Mouse (Mus musculus) neural tube, embryonic 10.5 days (tissue): ENCODE measurements around the gene Ep300.

Source experiments
- DNase-seq: peaks from one replicate; pipeline ENCODE4 v3.0.0-alpha.2; 2017; ENCODE audit warnings: low spot score; ENCODE audit errors: extremely low spot score

Gene Ep300

DNA sequence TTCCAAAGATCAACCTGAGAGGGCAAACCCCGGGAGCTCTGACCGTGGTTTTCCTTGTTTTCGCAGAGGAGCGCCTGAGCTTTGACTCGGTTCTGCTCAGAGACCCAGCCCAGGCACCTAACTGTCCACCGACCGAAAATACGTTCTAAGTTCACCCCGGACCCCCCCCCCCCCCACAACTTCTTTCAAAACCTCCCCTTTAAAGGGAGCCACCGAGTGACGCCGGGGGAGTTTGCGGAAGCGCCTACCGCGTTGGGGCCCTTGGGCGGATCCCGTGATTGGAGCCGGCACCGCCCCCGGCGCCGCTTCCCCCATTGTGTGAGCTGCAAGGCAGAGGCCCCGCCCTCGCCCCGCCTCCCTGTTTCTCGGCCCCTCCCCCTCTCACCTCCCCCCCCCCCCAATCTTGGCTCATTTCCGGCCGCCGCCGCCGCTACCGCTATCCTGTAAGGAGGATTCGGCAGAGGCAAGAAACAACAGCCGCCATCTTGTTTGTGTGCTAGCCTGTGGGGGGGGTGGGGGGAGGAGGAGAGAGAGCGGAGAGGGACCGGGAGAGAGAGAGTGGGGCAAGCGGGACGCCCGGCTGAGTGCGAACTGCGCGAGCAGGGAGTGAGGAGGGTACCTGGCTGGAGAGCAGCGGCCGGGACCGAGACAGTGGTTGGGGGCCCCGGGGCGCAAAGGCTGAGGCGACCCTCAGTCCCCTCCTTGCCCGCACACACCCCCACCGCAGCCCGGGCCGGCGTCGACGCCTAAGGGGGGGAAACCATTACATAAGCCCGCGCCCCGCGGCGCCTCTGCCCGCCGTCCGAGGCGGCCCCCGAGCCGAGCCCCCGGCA, at the start of gene Ep300:
Gene Ep300, plus strand, starts transcription at position 439 of the 833 bp plus-strand sequence.
- DNase-seq: peak; percentile 97

DNA sequence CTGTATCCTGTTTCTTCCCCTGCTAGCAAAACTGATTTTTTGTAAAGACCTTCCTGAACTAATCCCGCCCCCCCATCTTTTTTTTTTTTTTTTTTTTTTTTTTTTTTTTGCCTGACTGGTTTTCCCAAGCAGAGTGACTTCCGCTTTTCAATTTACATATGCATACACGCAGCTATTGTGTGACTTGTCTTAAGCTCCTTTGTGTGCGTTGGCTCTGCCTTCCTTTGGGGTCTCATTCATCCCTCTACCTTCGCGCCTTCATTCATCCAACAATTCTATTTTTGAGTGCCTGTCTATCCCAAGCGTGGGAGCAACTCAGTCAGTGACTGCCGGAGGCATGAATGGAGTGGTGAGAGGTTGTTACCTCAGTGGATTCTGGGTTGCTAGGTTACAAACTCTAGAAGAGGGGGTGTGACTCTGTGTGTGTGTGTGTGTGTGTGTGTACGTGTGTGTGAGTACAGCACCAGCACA, 49.2 kb upstream of the Ep300 start:
- DNase-seq: no peak

DNA sequence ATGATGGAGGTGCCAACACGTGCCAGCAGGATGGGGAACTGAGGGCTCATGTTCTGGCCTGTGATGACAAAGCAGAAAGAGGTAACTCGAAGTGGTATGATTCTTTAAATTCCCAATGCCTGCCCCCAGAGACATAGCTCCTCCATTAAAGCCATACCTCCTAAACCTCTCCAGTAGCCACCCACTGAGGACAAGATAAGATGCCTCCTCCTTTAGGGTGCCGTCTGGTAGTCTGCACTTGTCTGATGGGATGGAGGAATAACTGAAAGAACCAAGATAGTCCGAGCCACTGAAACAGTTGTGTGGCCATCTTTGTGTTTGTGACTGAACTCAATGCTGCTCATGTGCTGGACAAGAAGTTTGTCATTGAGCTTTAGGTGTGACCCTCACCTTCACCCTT, 47.0 kb upstream of the Ep300 start:
- DNase-seq: no peak

DNA sequence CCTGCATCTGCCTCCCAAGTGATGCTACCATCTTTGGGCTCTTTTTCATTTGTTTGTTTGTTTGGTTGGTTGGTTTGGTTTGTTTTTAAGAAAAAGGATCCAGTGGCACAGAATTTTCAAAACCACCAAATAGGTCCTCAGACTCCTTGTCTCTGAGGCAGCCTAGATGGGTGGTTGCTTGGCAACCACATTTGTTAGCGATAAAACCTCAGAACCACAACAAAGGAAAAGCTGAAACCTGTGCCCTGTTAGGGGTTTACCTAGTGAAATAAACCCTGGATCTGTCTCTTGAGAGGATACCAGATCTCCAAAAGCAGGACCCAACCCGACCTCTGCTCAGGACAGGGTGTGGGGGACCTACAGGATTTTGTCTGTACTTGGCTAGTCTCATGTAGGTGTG, 45.6 kb upstream of the Ep300 start:
- DNase-seq: no peak

DNA sequence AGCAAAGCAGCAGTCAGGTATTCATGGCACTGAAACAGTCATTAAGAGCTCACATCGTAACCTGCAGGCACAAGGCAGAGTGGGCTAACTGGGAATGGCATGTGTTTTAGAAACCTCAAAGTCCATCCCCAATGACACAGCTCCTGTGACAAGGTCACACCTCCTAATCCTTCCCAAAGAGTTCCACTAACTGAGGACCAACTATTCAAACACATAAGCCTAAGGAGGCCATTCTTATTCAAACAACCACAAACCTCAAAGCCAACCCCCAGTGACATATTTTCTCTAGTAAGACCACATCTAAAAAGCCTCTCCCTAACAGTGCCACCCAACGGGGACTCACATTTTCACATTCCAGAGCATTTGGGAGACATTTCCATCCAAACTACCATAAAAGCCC, 40.2 kb upstream of the Ep300 start:
- no peak for DNase-seq

DNA sequence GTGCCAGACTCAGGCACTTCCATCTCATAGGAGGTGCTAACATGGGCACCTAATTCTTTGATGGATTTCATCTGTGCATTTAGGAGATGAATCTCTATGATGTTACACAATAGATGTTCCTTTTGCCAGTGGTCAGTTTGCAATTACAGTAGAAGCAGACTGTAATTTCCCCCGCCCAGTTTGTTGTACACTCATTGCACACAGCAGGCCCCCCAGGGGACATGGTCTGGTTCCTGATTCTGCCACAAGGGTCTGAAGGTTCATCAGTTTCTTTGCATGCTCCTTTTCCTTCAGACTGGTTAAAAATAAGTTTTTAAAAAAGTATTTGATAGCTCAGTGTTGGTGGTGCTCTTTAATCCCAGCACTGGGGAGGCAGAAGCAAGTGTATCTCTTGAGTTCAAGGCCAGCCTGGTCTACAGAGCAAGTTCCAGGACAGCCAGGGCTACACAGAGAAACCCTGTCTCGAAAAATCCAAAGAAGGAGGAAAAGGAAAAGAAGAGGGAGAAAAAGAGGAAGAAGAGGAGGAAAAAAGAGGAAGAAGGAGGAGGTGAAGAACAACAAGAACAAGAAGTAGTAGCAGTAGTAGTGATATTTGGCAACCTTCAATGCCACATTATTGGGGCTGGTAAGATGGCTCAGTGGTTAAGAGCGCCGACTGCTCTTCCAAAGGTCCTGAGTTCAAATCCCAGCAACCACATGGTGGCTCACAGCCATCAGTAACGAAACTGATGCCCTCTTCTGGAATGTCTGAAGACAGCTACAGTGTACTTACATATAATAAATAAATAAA, 39.6 kb upstream of the Ep300 start:
- no peak for DNase-seq

DNA sequence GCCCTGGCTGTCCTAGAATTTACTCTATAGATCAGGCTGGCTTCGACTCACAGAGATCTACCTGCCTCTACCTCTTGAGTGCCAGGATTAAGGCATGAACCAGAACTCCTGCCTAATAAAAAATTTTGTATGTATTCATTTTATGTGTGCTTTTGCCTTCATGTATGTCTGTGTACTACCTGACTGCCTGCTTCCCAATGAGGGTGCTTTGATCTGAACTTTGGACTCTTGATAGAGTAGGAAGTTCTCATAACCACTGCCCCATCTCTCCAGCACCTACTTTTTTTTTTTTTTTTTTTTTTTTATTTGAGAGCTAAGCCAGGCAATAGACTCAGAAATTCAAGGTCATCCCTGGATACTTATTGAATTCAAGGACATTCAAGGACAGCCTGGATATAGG, 31.7 kb upstream of the Ep300 start:
- no peak for DNase-seq

DNA sequence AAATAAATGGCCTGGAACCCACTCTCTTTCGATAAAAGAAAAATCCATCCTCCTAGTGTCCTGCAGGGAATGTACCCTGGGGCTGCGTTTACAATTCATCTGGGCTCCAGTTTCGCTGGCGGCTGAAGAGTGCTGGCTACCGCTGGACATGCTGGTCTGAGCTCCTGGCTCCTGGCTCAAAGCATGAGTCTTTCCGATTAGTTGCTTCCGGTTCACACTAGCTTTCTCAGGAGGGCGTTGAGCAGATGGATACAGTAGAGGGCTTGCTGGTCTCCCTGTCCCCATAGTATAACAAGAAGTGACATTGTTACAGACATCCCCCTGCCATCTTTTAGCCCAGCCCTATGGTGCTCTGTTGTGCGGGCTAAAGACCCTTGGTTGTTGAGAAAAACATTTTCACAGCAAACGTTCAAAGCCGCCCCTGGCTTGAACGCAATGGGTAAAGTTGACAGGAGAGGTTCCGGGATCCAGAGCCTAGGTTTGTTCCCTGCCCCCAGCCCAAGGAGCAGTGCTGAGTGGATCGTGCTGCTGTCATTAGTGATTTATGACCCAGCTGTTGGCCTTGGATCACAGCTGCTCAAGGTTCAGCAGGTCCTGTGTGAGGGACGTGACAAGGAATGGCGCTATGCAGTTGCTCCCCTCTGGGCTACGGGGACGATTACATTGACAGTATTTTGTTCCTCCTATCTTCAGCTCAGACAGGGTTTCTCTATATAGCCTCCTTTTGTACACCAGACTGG, 30.4 kb upstream of the Ep300 start:
- DNase-seq: peak; percentile 50

DNA sequence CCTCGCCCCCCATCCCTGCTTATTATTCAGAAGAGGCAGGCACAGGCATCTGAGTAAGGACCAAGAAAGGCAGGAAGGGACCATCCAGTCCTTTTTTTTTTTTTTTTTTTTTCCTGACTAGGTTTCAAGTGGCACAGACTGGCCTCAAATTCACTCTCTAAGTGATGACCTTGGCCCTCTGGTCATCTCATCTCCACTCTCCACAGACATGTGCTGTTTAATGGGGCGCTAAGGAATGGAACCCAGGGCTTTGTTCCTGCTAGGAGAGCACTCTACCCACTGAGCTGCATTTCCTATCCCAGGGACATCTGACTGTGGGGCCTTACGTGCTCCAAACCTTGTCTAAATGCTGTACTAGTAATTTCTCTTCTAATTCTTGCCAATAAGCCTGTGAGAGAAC, 29.2 kb upstream of the Ep300 start:
- DNase-seq: no peak

DNA sequence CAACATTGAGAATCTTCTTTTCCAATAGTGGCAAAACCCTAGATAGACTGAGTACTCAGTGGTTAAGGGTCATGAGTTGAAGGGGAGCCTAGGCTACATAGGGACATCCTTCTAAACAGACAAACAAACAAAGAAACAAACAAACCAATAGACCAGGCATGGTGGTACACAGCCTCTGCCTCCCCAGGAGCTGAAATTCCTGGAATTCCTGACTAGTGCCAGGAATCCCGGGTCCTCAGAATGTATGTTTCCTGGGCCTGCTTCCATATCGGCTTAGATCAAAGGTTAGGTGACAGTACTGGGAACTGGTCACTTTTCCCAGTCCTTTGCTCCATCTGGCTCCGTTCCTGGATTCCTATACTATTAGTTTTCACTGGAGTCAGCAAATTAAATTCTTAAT, 23.6 kb upstream of the Ep300 start:
- DNase-seq: no peak

DNA sequence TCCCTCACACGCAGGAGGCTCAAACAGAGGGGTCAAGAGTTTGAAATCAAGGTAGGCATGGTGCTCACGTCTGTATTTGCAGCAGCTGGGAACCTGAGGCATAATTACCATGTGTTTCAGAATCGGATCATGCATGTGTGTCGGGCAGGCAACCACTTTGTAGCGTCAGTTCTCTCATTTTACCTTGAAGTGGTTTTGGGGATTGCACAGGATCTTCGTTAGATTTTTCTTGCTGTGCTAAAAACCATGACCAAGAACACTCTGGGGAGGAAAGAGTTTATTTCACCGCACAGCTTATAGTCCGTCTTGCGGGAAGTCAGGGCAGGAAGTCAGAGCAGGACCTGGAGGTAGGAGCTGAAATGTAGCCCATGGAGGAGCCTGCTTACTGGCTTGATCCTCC, 23.2 kb upstream of the Ep300 start:
- DNase-seq: no peak

DNA sequence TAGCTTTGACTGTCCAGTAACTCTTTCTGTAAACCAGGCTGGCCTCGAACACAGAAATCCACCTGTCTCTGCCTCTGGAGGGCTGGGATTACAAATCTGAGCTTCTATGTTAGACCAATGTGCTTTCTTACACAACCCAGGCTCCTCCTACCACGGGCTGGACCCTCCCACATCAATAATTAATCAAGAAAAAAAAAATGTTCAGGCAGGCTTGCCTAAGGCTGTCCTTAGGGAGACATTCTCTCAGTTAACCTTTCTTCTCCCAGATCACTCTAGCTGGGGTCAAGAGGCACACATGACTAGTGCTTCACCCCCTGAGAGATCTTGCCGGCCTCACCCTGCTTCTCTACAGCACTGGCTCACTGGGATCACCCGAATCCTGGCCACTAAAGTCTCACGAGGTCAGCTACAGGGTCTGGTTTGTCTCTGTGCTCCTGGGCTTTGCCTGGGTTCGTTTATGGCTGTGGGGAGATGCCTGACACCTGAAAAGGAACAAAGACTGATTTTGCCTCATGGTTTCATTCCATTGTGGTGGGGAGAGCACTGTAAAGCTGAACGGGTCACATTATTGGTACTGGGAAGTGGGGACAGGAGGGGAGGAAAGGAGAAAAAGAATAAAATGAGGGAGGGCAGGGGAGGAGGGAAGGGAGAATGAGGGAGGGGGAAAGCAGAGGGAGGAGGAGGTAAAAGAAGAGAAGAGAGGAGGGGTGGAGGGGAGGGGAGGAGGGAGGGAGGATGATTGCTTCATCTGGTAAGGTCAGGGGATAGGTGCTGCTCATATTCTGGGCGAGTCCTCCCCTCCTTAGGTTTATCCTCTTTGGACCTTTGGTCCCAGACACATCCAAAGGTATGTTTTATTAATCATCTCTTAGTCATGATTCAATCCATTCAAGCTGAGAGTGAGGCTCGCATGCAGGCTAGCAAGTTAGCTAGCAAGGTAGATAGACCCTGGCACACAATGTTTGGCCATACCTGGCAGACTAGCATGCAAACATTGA, 22.4 kb upstream of the Ep300 start:
- DNase-seq: no peak

DNA sequence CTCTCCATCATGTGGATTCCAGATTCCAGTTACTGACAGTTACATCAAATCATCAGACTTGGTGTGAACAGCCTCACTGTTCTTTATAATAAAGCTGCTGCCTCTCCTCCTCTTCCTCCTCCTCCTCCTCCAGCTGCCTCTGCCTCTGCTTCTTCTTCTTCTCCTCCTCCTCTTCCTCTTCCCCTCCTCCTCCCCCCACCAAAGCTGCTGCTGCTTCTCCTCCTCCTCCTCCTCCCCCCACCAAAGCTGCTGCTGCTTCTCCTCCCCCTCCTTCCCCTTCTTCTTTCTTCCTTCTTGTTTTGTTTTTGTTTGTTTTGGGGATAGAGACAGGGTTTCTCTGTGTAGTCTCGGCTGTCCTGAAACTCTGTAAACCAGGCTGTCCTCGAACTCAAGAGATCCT, 17.1 kb upstream of the Ep300 start:
- DNase-seq: no peak

DNA sequence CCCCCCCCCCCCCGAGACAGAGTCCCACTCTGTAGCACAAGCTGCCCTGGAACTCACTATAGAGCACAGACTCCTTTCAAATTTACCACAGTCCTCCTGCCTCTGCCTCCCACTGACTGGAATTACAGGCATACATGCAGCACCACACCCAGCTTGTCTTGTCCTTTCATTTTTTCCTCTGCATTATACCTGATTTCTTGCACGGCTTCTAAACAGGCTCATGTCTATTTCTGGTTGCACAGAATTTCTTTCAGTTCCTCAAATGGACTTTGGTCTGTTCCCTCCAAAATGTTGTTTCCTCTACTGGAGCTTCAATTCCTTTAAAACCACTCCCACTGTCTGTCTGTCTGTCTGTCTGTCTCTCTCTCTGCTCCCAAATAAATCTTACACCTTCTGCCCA, 16.6 kb upstream of the Ep300 start:
- DNase-seq: no peak

DNA sequence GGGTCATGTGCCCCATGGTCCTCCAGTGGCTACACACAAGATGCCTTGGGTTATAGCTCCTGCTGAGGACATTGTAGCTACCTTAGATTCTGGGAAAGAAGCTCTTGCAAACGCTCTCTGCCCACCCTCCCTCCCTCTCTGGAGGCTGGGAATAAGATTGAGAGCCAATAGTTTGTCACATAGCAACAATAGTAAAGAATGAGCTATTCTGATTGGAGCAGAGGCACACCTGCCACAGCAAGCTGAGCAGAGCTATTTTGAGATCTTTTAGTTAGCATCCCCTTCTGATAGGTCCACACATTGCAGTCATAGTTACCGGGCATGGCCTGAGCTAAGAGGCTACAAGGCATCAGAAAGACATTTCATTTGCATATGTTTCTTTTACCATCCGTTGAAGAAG, 8.2 kb upstream of the Ep300 start:
- DNase-seq: no peak

DNA sequence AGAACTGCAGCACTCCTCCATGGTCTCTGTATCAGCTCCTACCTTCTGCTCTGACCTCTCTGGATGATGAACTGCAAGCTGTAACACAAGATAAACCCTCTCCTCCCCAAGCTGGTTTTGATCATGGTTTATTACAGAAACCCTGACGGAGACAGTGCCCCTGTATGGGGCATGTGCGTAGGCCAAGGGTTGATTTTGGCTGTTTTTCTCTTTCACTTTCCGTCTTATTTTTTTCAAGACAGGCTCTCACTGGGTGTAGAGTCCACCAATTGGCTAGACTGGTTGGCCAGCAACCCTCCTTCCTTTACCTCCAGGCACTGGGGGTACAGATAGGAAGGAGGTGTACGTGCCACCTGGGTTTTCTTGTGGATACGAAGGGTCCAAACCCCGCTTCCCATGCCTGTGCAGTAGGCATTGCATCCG, 7.4 kb upstream of the Ep300 start:
- DNase-seq: no peak

DNA sequence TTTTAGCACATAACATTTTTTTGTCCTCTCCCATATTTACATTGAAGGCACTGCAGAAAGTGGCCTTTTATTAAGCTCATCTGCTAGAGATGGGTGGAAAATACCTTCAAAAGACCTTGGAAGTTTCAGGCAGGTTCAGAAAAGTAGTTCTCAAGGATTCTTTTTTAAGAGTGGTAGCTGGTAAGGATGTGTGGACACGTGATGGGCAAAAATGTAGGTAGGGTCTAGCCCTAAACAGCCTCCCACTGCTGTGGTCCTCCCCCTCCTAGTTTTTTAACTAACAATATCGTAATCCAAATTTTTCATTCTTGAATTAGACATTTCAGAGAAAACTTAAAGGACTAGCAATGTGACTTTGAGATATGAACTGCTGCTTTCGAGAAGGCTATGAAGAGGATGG, 685 bp upstream of the Ep300 start:
- DNase-seq: no peak

DNA sequence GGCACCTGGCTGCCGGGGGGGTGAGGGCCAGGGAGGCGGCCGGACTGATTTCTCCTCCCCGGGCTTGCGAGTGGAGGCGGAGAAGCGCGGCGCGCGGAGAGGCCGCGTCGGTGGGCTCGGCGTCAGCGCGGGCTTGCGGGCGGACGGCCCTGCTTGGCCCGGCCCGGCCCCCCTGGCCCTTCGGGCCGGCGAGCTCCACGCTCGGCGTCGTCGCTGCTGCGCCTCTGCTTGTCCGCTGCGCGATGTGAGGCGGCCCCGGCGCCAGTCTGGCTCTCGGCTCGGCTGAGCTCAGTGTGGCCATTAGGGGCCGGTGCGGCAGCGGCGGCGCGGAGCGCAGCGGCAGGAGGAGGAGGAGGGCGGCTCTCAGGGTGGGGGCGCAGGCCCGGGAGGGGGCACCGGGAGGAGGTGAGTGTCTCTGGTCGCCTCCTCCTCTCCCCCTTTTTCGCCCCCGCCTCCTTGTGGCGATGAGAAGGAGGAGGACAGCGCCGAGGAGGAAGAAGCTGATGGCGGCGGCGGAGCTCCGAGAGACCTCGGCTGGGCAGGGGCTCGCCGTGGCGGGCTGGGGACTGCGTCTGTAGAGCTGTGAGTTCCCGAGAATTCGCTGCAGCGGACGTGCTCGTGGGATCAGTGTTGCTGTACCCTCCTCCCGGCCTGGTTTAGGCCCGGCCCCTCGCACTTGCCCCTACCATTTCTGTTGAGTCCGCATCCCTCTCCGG, 753 bp downstream of the Ep300 start:
- peak; percentile 86 for DNase-seq

DNA sequence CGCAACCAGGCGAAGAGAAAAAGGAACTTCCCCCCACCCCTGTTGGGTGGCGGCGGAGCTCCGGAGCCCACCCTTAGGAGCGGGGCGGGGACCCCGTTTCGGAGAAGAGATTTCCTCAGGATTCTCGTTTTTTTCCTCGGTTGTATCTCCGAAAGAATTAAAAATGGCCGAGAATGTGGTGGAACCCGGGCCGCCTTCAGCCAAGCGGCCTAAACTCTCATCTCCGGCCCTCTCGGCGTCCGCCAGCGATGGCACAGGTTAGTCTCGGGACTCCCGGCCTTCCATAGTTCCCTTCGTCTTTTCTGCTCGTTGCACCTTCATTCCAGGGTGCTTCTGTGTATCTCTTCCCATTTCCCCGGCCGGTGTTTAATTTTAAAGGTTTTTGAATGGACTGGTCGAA, 1.3 kb downstream of the Ep300 start:
- no peak for DNase-seq

DNA sequence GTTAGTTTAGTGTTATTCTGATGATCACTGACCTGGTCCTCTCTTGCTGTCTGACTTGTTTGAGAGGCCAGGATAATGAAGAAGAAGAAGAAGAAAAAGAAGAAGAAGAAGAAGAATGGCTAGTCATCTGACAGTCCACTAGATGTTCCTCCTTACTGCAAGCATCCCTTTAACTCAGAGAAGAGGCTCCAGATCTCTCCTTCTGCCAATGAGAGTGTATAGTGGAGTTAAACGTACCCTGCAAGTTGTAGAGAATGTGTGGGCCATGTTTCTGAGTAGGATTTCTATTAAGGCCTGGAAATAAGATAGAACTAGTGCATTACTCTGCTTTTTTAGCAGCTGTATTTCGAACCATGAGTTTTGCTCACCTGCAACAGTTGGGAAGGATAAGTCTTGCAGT, 2.5 kb downstream of the Ep300 start:
- no peak for DNase-seq
